Mouse (Mus musculus) neural tube, embryonic 11.5 days (tissue): ENCODE data around the gene Golga5. TPM values are rescaled to one million over a fixed set of nuclear protein-coding genes. Genes with fewer than 3 reads are reported as not detected.

Experiments
- ATAC-seq: fragments of 200-750 bp; cut with Nextera tagmentation; 2 replicates; pipeline ENCODE4 v1.8.0; 2017; ENCODE audit warnings: moderate number of reproducible peaks, mild to moderate bottlenecking, moderate TSS enrichment, moderate library complexity; ENCODE audit not compliant: insufficient read depth, low FRiP score, low TSS enrichment
- DNase-seq: peaks from one replicate; pipeline ENCODE4 v3.0.0-alpha.2; 2015; ENCODE audit warnings: low spot score
- H3K27ac ChIP-seq: fragments of 300-500 bp; sonication (generic); 2 replicates; pipeline ENCODE4 v1.5.1; 2014; ENCODE audit warnings: low read depth, mild to moderate bottlenecking, low read length
- H3K27me3 ChIP-seq: fragments of 300-500 bp; sonication (generic); 2 replicates; pipeline ENCODE4 v1.6.1; 2014; ENCODE audit warnings: mild to moderate bottlenecking, low read length, mixed read lengths; ENCODE audit not compliant: control insufficient read depth, insufficient read depth
- H3K36me3 ChIP-seq: fragments of 300-500 bp; sonication (generic); 2 replicates; pipeline ENCODE4 v1.6.1; 2014; ENCODE audit warnings: mild to moderate bottlenecking, low read length, moderate library complexity, mixed read lengths; ENCODE audit not compliant: control insufficient read depth, insufficient read depth
- H3K4me1 ChIP-seq: fragments of 300-500 bp; sonication (generic); 2 replicates; pipeline ENCODE4 v1.6.1; 2014; ENCODE audit warnings: low read length, mixed read lengths; ENCODE audit not compliant: control insufficient read depth, insufficient read depth
- H3K4me2 ChIP-seq: fragments of 300-500 bp; sonication (generic); 2 replicates; pipeline ENCODE4 v1.6.1; 2014; ENCODE audit warnings: low read depth, mild to moderate bottlenecking, moderate library complexity
- H3K4me3 ChIP-seq: fragments of 300-500 bp; sonication (generic); 2 replicates; pipeline ENCODE4 v1.5.1; 2014; ENCODE audit warnings: low read depth, low read length
- H3K9ac ChIP-seq: fragments of 300-500 bp; sonication (generic); 2 replicates; pipeline ENCODE4 v1.6.1; 2014; ENCODE audit warnings: mild to moderate bottlenecking, low read length
- H3K9me3 ChIP-seq: fragments of 300-500 bp; sonication (generic); 2 replicates; pipeline ENCODE4 v1.6.1; 2016; ENCODE audit warnings: low read length; ENCODE audit not compliant: control insufficient read depth
- WGBS: fragments of 180-500 bp; shearing (Covaris S2); extraction: QIAGEN DNeasy Blood & Tissue Kit; methylation state at CpG from one replicate; pipeline ENCODE4 v1.1.7; 2014; 5-methylcytosine and 5-hydroxymethylcytosine counted together
- polyA plus RNA-seq: library from polyadenylated mRNA; unstranded; fragments of >200 nt; fragmentation: Nextera tagmentation; extraction: Ambion mirVana; gene quantifications from 2 replicates; pipeline ENCODE4 v1.2.1, GENCODE M21; 2014

Golga5 gene
- polyA plus RNA-seq, 1 experiment from 2014 or later: 33.6 TPM

GRCm38 (mm10) chr12:102426285-102426684, 42.6 kb upstream of the Golga5 start:
- ATAC-seq: no peak

DNA sequence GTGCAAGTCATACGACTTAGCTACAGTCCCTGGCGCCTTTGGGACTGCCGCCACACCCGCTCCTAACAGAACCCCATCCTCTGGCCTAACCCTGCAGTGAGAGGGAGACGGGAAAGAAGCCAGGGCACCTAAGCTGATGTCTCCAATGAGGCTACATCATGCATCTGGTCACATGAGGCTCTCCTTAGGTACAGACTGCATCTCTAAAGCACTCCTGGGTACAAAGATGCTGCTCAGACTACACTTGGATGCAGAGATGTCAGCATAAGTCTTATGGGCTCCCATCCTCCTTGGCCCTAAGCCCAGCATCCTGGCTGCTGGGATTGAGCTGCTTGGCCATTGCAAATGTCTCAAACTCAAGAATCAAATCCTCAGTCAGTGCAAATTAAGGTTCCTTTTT, 39.3 kb upstream of the Golga5 start:
- 96% methylated on average over 5 of the region's 5 CpGs for WGBS
- no peak for ATAC-seq
- Histone ChIP-seq H3K4me1 (no peaks in the 10 kb centered on the region), H3K9me3 (no peaks in the 10 kb centered on the region), H3K9ac (no peak overlapping the region), H3K36me3 (no peaks in the 10 kb centered on the region), H3K27me3 (no peaks in the 10 kb centered on the region), H3K4me3 (no peak overlapping the region), H3K27ac (no peak overlapping the region), H3K4me2 (no peak overlapping the region)
- no peak for DNase-seq

More at GRCm38 (mm10) chr12:102426285-102426684, 42.6 kb upstream of the Golga5 start:
- H3K9me3 ChIP-seq: no peaks in the 10 kb centered on the region
- DNase-seq: no peak
- no peak overlapping the region for H3K9ac ChIP-seq
- no peak overlapping the region for H3K4me3 ChIP-seq
- WGBS: 91% methylated on average over 7 of the region's 7 CpGs
- H3K4me1 ChIP-seq: no peaks in the 10 kb centered on the region
- H3K36me3 ChIP-seq: no peaks in the 10 kb centered on the region; the same call in 1 of the 2 replicates
- no peak overlapping the region for H3K4me2 ChIP-seq
- no peak overlapping the region for H3K27ac ChIP-seq
- H3K27me3 ChIP-seq: no peaks in the 10 kb centered on the region

- H3K4me1 ChIP-seq: no peaks in the 10 kb centered on the region
- H3K4me3 ChIP-seq: no peak overlapping the region
- no peak overlapping the region for H3K27ac ChIP-seq
- ATAC-seq: no peak
- H3K9ac ChIP-seq: no peak overlapping the region
- no peaks in the 10 kb centered on the region for H3K9me3 ChIP-seq
- DNase-seq: no peak
- H3K4me2 ChIP-seq: no peak overlapping the region
- no peaks in the 10 kb centered on the region for H3K36me3 ChIP-seq
- WGBS: 86% methylated on average over 4 of the region's 4 CpGs
- no peaks in the 10 kb centered on the region for H3K27me3 ChIP-seq
Measured at GRCm38 (mm10) chr12:102430228-102430627, 38.7 kb upstream of the Golga5 start.

DNA sequence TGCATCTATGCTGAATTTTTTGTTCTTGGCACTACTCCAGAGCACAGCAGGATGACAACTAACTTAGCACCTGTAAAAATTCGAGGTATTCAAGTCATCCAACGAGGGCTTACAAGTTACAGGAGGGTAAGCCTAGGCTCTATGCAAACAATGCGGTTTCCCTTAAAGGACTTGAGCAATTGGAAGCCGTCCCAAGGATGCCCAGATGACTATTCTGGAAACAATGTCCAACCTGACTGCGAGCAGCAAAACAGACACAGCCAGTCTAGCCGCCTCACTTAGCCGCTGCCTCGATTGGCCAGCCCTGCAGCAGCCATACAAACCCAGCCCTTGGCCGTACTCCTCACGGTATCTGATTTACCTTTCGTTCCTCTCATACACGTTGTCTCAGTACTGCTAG, 36.7 kb upstream of the Golga5 start:
- Histone ChIP-seq H3K4me2 (no peak overlapping the region), H3K36me3 (no peaks in the 10 kb centered on the region), H3K27ac (no peak overlapping the region), H3K9me3 (no peaks in the 10 kb centered on the region), H3K4me1 (no peaks in the 10 kb centered on the region), H3K4me3 (no peak overlapping the region), H3K27me3 (no peaks in the 10 kb centered on the region), H3K9ac (no peak overlapping the region)
- 89% methylated on average over 12 of the region's 12 CpGs for WGBS
- DNase-seq (no peak), ATAC-seq (no peak)

GRCm38 (mm10) chr12:102434107-102434506, 34.8 kb upstream of the Golga5 start:
- no peak overlapping the region for H3K9ac ChIP-seq
- H3K4me3 ChIP-seq: no peak overlapping the region
- no peaks in the 10 kb centered on the region for H3K27me3 ChIP-seq
- no peak overlapping the region for H3K4me2 ChIP-seq
- 0 out of 2 replicates have a peak, but pooled peaks cover 4% of the 10 kb centered on the region for H3K4me1 ChIP-seq
- H3K9me3 ChIP-seq: no peaks in the 10 kb centered on the region
- no peaks in the 10 kb centered on the region for H3K36me3 ChIP-seq
- no peak for ATAC-seq
- no peak overlapping the region for H3K27ac ChIP-seq
- 89% methylated on average over 4 of the region's 4 CpGs for WGBS
- DNase-seq: no peak

DNA sequence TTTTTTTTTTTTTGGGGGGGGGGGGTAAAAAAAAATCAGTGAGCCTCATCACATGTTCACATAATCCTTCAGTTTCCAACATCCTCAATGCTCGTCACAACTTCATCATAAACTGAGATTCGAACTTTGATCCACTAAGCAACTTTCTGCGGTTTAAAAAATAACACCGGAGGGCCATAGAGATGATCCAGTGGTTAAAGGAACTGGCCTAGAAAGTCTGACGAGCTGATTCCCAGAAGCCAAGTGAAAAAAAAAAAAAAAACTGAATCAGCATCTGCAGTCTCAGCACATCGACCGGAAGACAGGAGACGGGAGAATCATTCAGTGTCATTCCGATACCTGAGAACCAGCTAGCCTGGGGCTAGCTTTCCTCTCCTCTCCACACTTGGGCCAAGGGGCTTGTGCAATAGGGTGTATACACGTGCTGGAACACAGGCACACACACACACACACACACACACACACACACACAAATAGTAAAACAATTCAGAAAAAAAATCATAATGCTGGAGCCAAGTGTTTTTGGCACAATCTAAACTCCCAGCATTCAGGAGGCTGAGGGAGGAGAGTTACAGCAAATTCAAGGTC, 31.9 kb upstream of the Golga5 start:
- Histone ChIP-seq H3K27me3 (no peaks in the 10 kb centered on the region), H3K4me1 (0 out of 2 replicates have a peak, but pooled peaks cover 4% of the 10 kb centered on the region), H3K4me3 (no peak overlapping the region), H3K4me2 (no peak overlapping the region), H3K36me3 (no peaks in the 10 kb centered on the region), H3K9ac (no peak overlapping the region), H3K9me3 (no peaks in the 10 kb centered on the region), H3K27ac (no peak overlapping the region)
- DNase-seq (no peak), ATAC-seq (no peak)
- 86% methylated on average over 10 of the region's 10 CpGs for WGBS

DNA sequence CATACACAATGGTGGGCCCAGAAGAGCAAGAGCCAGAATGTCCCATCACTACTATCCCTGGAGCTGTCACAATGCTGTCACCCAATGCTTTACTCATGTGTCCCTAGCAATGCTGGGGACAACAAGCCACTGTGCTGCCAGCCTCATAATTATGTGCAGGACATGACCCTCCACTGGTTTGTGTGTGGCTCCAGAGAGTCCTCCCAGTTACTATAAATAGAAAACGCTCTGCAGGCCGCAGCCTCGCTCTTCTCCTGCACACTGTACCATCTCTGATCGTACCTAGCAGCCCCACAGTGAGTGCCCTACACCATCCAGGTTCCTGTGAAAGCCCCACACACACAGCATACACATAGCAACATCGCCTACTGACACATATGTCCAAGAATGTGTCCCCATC, 31.0 kb upstream of the Golga5 start:
- Histone ChIP-seq H3K9me3 (no peaks in the 10 kb centered on the region), H3K4me2 (no peak overlapping the region), H3K9ac (no peak overlapping the region), H3K4me1 (0 out of 2 replicates have a peak, but pooled peaks cover 4% of the 10 kb centered on the region), H3K27me3 (no peaks in the 10 kb centered on the region), H3K4me3 (no peak overlapping the region), H3K36me3 (no peaks in the 10 kb centered on the region), H3K27ac (no peak overlapping the region)
- DNase-seq (no peak), ATAC-seq (no peak)
- 91% methylated on average over 5 of the region's 5 CpGs for WGBS

- Histone ChIP-seq H3K27me3 (no peaks in the 10 kb centered on the region), H3K9ac (peak overlapping the region; percentile 47), H3K27ac (no peak overlapping the region), H3K9me3 (no peaks in the 10 kb centered on the region), H3K36me3 (no peaks in the 10 kb centered on the region), H3K4me3 (peak overlapping the region; percentile 57), H3K4me1 (0 out of 2 replicates have a peak, but pooled peaks cover 4% of the 10 kb centered on the region), H3K4me2 (peak overlapping the region; percentile 53)
- DNase-seq (no peak), ATAC-seq (peak; percentile 53)
- 4% methylated on average over 20 of the region's 20 CpGs for WGBS
Measured at GRCm38 (mm10) chr12:102438983-102439631, 29.8 kb upstream of the Golga5 start.

- Histone ChIP-seq H3K27me3 (no peaks in the 10 kb centered on the region), H3K4me3 (peak within 1 kb of the TSS; percentile 57), H3K4me2 (peak within 1 kb of the TSS; percentile 53), H3K4me1 (0 out of 2 replicates have a peak, but pooled peaks cover 4% of the 10 kb centered on the region), H3K9me3 (no peaks in the 10 kb centered on the region), H3K36me3 (no peaks in the 10 kb centered on the region), H3K9ac (peak within 1 kb of the TSS; percentile 47), H3K27ac (no peak within 1 kb of the TSS)
- WGBS: 0% methylated on average over 28 of the region's 28 CpGs
- ATAC-seq (peak; percentile 99), DNase-seq (peak; percentile 97)
Measured at GRCm38 (mm10) chr12:102439632-102440023, 29.3 kb upstream of the Golga5 start, which contains the start of gene Lgmn. Gene Lgmn, minus strand, starts transcription at chr12:102439813.
